Comparison of ENCODE assay signal across 9 mouse cellular contexts in genomic region chr7:127016481-127016485, GRCm38 (mm10). TPM values are rescaled to one million over a fixed set of nuclear protein-coding genes. Genes with fewer than 3 reads are reported as not detected.
A peak's percentile ranks its signal among the peaks of the same experiment; 100 is the strongest.
DNase-seq lines count a peak whose midpoint lies in the region; ATAC-seq and TF ChIP-seq lines count a peak whose summit lies in the region.
"Had no signal": no experiment of that assay in that cellular context is flagged by ENCODE, and none has a peak within 500 bp of the region (broad histone marks: within the 10 kb centered on the region; RNA-seq: fewer than 3 reads in every experiment).

TSS of gene Pagr1b (minus strand) at chr7:127016484.

- TF ChIP-seq CTCF in gastrocnemius, adult 2 months (IDR thresholded peaks at IDR 0.05) = no peak
- TF ChIP-seq CTCF in testis, adult 2 months (IDR thresholded peaks at IDR 0.05; ENCODE audit: control insufficient read depth, insufficient read depth, insufficient replicate concordance, low read depth, low read length) = no peak

- H3K27me3 ChIP-seq in testis, adult 2 months (ENCODE audit: control insufficient read depth, insufficient read depth, low read length) = no peaks in the 10 kb centered on the region
- H3K27me3 ChIP-seq in liver, embryonic 13.5 days = no peaks in the 10 kb centered on the region

- H3K4me1 ChIP-seq in testis, adult 2 months (ENCODE audit: control insufficient read depth, insufficient read depth, low read length) = peaks cover 20% of the 10 kb centered on the region
- H3K4me1 ChIP-seq in liver, embryonic 13.5 days (replicated peaks) = peaks cover 83% of the 10 kb centered on the region

- peak within 1 kb of the TSS; percentile 89 for H3K4me3 ChIP-seq in gastrocnemius, adult 2 months
- H3K4me3 ChIP-seq in testis, adult 2 months (ENCODE audit: control insufficient read depth, low read depth, low read length) = peak within 1 kb of the TSS; percentile 87
- H3K4me3 ChIP-seq in liver, embryonic 13.5 days (replicated peaks) = peak within 1 kb of the TSS; percentile 86

- no peak for TF ChIP-seq POLR2A in testis, adult 2 months (IDR thresholded peaks at IDR 0.05; ENCODE audit: control insufficient read depth, low read depth, low read length)

- intact Hi-C loops in gastrocnemius, adult 2 months (cut with DNase I) = loop anchor here (2.0 kb wide), 1 partner anchor 39 kb away; the partner anchor contains the start of gene Cdiptos

- no peak for DNase-seq in gastrocnemius, adult 2 months
- DNase-seq in gastrocnemius, postnatal 10 days = no peak
- DNase-seq in testis, postnatal 14 days (ENCODE audit: low spot score) = no peak
- DNase-seq in liver, embryonic 13.5 days = no peak
- no peak for DNase-seq in adrenal gland, postnatal 25 days
- no peak for DNase-seq in embryo, embryonic 9.5 days (ENCODE audit: extremely low spot score)
- DNase-seq in embryo, embryonic 10 days (ENCODE audit: low spot score) = no peak

- H3K9me3 ChIP-seq in liver, embryonic 13.5 days (replicated peaks) = no peaks in the 10 kb centered on the region

- H3K9ac ChIP-seq in liver, embryonic 13.5 days = peak within 1 kb of the TSS; percentile 94

- 0 out of 2 replicates have a peak, but pooled peaks cover 1% of the 10 kb centered on the region for H3K36me3 ChIP-seq in testis, adult 2 months (ENCODE audit: control insufficient read depth, insufficient read depth, low read length)
- peaks cover 24% of the 10 kb centered on the region for H3K36me3 ChIP-seq in liver, embryonic 13.5 days

- H3K27ac ChIP-seq in gastrocnemius, adult 2 months = peak within 1 kb of the TSS; percentile 96
- H3K27ac ChIP-seq in testis, adult 2 months (ENCODE audit: control insufficient read depth, insufficient read depth, low read depth, low read length) = peak within 1 kb of the TSS; percentile 83
- H3K27ac ChIP-seq in liver, embryonic 13.5 days = peak within 1 kb of the TSS; percentile 93

- peak within 1 kb of the TSS; percentile 95 for H3K4me2 ChIP-seq in liver, embryonic 13.5 days

- ATAC-seq in liver, embryonic 13.5 days (ENCODE audit: low read depth) = no peak

RNA-seq across cellular contexts. Expression of gene Pagr1b, which starts in this region (rescaled TPM):
- not detected for total RNA-seq in gastrocnemius, adult 2 months (2021)
- total RNA-seq in gastrocnemius, postnatal 10 days (2021) = 1 to 10 TPM in 1 of 2 experiments, not detected in 1; 1.5 TPM
- polyA plus RNA-seq in testis, adult 2 months (2012; rRNA removed) = 0.90 and 1.2 TPM in 2 replicates
- 0.27 TPM in 1 of 2 replicates, not detected in the other for polyA plus RNA-seq in liver, embryonic 13.5 days (2015; fragmentation: Nextera tagmentation; extraction: Ambion mirVana)
- total RNA-seq in adrenal gland, postnatal 25 days (2021) = 1.7 and 2.8 TPM in 2 replicates
- total RNA-seq: left cerebral cortex, adult 18-20 months had no signal
